Mouse (Mus musculus) splenic B cell, adult 2 months (primary cell): Measurements from ENCODE around the gene Klhdc10.

Source experiments
- DNase-seq: peaks from one replicate; pipeline ENCODE4 v3.0.0-alpha.2; 2011; ENCODE audit warnings: low read depth, low spot score
- H3K27me3 ChIP-seq: 2 replicates; pipeline ENCODE4 v1.6.1; 2012; ENCODE audit warnings: mild to moderate bottlenecking, low read length, moderate library complexity, mixed read lengths; ENCODE audit not compliant: control insufficient read depth, poor library complexity, insufficient read depth, severe bottlenecking
- H3K36me3 ChIP-seq: 2 replicates; pipeline ENCODE4 v1.6.1; 2012; ENCODE audit warnings: mild to moderate bottlenecking, low read length, moderate library complexity, mixed read lengths; ENCODE audit not compliant: control insufficient read depth, poor library complexity, insufficient read depth, severe bottlenecking

Gene Klhdc10

DNA sequence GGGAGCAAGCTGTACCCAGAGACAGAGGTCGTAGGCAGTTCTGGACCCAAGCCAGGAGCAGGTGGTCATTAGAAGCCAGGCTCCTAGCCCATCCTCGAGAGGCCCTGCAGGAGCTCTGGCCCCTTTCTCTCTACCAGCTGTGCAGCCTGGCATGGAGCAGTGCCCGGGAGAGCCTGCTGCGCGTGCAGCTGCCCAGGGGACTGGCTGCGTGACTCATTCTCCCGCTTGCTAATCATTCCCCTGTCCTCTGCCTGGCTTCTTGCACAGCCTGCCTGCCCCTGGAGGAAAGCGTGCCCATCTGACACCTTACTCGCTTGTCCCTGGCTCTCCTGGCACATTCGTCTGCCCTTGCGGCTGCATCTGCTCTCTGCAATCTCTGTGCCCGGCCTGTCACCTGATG, 67.7 kb downstream of the Klhdc10 start:
- DNase-seq, result no peak
- no peaks in the 10 kb centered on the region for H3K36me3 ChIP-seq
- H3K27me3 ChIP-seq, result no peaks in the 10 kb centered on the region

DNA sequence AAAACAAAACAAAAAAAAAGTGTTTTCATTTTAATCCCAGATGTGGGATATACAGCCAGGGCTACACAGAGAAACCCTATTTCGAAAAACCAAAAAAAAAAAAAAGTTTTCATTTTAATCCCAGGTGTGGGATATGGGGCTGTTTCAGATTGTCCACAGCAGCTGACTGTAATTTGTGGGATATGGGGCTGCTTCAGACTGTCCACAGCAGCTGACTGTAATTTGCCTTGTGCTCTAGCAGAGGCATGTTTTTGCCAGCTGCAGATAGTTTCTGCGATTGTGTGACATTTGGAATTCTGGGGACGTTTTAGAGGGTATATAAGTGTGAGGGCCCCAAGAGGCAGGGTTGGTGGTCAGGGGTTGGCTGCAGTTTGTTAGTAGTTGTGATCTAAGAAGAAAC, 70.0 kb downstream of the Klhdc10 start:
- Histone ChIP-seq H3K27me3 (no peaks in the 10 kb centered on the region), H3K36me3 (no peaks in the 10 kb centered on the region)
- DNase-seq, result no peak

DNA sequence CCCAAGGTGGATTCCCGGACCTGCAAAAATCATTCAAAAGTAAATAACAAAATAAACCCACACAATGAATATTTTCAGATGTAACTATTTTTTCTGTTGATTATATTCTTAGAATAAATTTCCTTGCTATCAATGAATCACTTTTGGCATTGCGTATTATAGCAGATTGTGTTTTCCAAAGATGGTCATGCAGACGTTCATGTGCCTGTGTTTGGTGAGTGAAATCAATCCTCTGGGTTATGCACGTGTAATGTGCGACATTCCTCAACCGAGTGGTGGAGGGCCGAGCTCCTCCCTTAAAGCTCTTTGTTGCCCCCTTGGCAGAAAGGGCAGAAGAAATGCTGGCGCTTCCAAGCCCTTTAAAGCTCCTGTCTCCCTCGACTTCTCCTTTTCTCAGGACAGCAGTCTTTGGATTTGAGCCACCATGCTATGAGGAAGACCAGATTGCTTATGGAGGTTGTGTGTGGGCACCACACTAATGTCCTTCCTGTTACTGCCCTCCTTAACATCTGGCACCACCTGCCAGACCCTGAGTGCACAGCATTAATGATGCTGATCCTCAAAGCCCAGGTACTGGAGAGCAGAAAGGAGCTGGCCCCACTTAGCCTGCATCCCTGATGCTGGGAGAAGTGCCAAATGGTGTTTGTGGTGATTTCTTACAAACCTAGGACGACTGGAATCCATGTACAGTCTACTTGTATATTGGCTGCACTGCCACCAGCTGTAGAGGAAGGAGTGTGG, 74.5 kb downstream of the Klhdc10 start:
- Histone ChIP-seq H3K27me3 (no peaks in the 10 kb centered on the region), H3K36me3 (peaks cover 9% of the 10 kb centered on the region; the same call in 1 of the 2 replicates)
- no peak for DNase-seq

DNA sequence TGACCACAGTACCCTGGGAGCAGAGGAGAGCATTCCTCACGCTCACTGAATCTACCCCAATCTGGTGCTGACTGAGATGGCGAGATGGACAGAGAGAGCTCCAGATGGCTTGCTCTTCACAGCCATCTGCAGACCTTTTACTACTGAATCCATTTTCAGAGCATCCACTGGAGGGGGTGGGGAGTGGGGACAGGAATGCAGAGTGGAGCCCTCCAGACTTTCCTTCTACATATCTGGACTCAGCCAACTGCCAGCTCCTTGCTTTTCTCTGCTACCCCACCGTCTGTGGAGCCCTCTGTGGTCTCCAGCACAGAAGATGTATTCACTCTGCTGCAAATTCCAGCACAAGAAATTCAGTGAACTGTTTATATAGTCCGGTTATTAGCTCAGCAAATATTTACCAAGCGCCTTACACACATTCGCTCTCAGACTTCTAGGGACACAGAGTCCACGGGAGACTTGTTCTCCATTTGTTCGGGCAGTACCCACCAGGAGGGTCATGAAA, 75.6 kb downstream of the Klhdc10 start:
- DNase-seq, result no peak
- Histone ChIP-seq H3K27me3 (no peaks in the 10 kb centered on the region), H3K36me3 (peaks cover 9% of the 10 kb centered on the region; the same call in 1 of the 2 replicates)

DNA sequence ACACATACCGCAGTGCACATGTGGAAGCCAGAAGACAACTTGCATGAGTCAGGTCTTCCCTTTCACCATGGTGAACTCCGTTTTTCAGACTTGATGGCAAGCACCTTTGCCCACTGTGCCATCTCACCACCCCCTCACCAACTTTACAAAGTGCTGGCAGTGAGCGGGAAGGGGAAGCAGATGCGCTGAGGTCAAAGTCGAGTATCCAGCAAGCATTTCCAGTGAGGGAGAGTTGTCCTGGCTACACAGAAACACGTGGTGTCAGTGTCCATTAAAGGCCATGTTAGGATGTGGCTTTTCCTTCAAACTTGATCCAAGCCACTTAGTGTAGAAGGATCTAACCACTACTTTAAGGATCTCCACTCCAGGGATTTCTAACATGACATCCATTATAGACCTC, 76.1 kb downstream of the Klhdc10 start:
- DNase-seq, result no peak
- H3K27me3 ChIP-seq, result no peaks in the 10 kb centered on the region
- peaks cover 9% of the 10 kb centered on the region; the same call in 1 of the 2 replicates for H3K36me3 ChIP-seq

DNA sequence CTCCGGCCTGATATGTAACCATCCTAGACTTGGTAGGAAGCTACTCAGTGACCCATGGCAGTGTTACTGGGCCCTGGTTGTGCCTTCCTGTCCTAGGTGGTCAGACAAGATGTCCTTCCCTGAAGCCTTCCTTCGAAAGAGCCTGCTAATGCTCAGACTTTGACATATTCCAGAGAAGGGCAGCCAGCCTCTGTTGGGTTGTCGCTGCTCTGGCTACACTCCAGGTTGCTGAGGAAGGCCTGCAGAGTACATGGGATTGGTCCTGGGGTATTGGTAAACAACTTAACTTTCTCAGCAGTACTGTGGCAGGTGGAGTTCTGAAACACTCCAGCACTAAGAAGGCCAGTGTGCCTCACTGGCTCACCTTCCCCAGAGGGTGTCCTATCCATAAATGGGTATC, 77.8 kb downstream of the Klhdc10 start:
- no peak for DNase-seq
- peaks cover 9% of the 10 kb centered on the region; the same call in 1 of the 2 replicates for H3K36me3 ChIP-seq
- no peaks in the 10 kb centered on the region for H3K27me3 ChIP-seq

DNA sequence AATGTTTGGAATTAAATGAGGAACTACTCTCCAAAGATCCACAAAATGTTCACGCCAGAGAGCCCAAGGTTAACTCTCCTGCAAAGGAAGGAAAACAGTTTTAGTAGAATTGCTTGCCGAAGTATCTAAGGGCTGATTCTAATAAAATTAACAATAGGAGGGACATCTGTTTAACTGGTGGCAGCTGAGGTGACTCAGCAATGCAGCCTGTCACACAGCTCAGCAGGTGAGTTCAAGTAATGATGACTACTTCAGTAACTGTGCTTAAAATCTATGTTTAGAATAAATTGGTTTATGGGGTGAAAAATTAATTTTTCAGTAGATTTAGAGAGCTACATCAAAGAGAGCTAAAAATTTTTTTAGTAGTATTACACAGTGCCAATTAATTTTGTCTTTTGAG, 81.2 kb downstream of the Klhdc10 start:
- DNase-seq, result no peak
- H3K36me3 ChIP-seq, result peaks cover 19% of the 10 kb centered on the region
- H3K27me3 ChIP-seq, result no peaks in the 10 kb centered on the region

DNA sequence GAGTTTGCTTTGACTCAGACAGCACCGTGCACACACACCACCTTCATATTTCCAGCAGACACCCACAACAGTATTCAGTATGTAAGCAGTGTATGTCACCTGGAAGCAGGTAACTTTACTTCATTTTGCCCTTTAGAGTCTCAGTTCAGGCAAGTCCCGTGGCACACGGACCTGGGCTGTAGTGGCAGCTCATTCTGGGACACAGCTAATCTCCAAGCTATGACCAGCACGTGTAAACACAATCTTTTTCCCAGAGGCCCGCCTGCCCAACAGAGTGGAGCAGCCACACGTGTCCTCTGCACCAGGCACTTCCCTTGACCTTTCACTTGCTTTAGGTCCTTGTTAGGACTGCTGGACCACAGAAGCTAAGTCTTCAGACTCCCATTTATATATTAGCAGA, 84.8 kb downstream of the Klhdc10 start:
- peaks cover 15% of the 10 kb centered on the region for H3K36me3 ChIP-seq
- no peak for DNase-seq
- H3K27me3 ChIP-seq, result no peaks in the 10 kb centered on the region

DNA sequence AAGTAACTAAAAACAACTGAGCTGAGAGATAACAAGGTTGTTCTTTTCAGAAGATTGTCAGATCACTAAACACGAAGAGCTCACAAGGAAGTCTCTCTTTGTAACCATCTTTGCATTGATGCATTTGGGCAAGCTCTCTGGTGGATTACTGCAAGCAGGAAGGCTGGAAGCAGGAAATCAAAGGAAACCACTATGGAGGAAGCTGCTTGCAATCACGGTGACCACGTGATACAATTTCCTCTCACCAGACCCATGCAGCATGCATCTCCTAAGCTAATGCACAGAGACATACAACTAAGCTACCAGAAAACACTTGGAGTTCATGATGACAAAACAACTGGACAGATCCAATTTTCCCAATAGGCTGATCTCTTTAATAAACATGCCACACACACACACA, 97.4 kb downstream of the Klhdc10 start:
- no peaks in the 10 kb centered on the region for H3K27me3 ChIP-seq
- no peak for DNase-seq
- H3K36me3 ChIP-seq, result peaks cover 18% of the 10 kb centered on the region; the same call in 1 of the 2 replicates
